Mouse (Mus musculus) ES-E14 (cell line): Measurements from ENCODE around the gene Nav2.

Experiments used
- CHD2 ChIP-seq: IDR thresholded peaks from 2 replicates; pipeline ENCODE4 v1.6.1; 2014; ENCODE audit warnings: mild to moderate bottlenecking, low read depth, low read length, inconsistent platforms
- MAFK ChIP-seq: IDR thresholded peaks from 2 replicates; pipeline ENCODE4 v1.6.1; 2014; ENCODE audit warnings: mild to moderate bottlenecking, low read depth, low read length, inconsistent platforms; ENCODE audit not compliant: insufficient read depth
- ZC3H11A ChIP-seq: IDR thresholded peaks from 2 replicates; pipeline ENCODE4 v1.6.1; 2012; ENCODE audit warnings: low read depth, mild to moderate bottlenecking, inconsistent platforms, low read length, borderline replicate concordance
- ZNF384 ChIP-seq: IDR thresholded peaks from 2 replicates; pipeline ENCODE4 v1.6.1; 2012; ENCODE audit warnings: low read depth, low read length, inconsistent platforms

DNA sequence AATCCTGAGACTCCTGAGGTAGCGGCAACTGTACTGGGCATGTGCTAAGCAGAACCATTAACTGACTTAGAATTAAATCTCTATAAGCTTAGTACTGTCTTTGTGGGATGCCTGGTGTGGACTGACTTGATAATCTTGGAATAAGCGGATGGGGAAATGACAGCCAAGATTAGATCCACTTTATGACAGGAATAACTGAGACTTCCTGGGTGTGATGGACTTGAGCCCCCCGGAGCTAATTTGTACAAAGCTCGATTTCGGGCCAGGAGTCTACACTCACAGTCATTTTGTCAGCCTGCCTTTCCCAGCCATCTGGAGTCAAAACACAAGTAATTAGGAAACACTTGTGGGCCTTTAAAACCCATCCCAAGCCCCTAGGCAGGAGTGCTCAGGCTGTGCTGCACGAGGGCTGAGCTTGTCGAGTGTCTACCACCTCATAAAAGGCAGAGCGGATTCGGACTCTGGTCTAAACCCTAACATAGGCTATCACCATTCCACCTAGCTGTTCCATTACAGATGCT, 359.9 kb downstream of the Nav2 start:
- TF ChIP-seq MAFK, result no peak
- no peak for TF ChIP-seq ZNF384
- TF ChIP-seq ZC3H11A, result no peak
- no peak for TF ChIP-seq CHD2
